Mouse (Mus musculus) urinary bladder, adult 2 months (tissue): ENCODE results near the gene Atp6v1d. TPM values are rescaled to one million over a fixed set of nuclear protein-coding genes. Genes with fewer than 3 reads are reported as not detected.

Experiments
- DNase-seq: peaks from one replicate; pipeline ENCODE4 v3.0.0; 2022; ENCODE audit warnings: low spot score
- polyA plus RNA-seq: library from polyadenylated mRNA; depleted of rRNA; stranded (reverse); fragments of >200 nt; gene quantifications from 2 replicates; pipeline ENCODE4 v1.2.3, GENCODE M21; 2012; rRNA removed

The Atp6v1d gene
- polyA plus RNA-seq, 1 experiment: 60.7 TPM

GRCm38 (mm10) chr12:78794236-78794635 is 67.2 kb downstream of the Atp6v1d start:
- no peak for DNase-seq

- no peak for DNase-seq
Measured at GRCm38 (mm10) chr12:78790791-78791190, 70.6 kb downstream of the Atp6v1d start.

Other genes starting within 250 kb of the Atp6v1d start
- gene Fam71d, start 170.1 kb downstream of the Atp6v1d start, polyA plus RNA-seq: 0.07 and 0.24 TPM in 2 replicates
- 9.9 and 10.9 TPM in 2 replicates for gene Mpp5, start 112.7 kb downstream of the Atp6v1d start, polyA plus RNA-seq
- gene Eif2s1, start 181 bp upstream of the Atp6v1d start, polyA plus RNA-seq: 50.3 and 51.6 TPM in 2 replicates
- gene Plek2, start 45.3 kb upstream of the Atp6v1d start, polyA plus RNA-seq: 11.7 and 12.1 TPM in 2 replicates
- 8.0 and 9.4 TPM in 2 replicates for gene Tmem229b, start 146.0 kb upstream of the Atp6v1d start, polyA plus RNA-seq
- 20.9 and 22.1 TPM in 2 replicates for gene Plekhh1, start 167.5 kb upstream of the Atp6v1d start, polyA plus RNA-seq
- 36.5 and 47.7 TPM in 2 replicates for gene Pigh, start 228.0 kb upstream of the Atp6v1d start, polyA plus RNA-seq